In genomic region chr3:97887785-97888167, GRCm38 (mm10) we compare ENCODE assay signal across 10 mouse cellular contexts. TPM values are rescaled to one million over a fixed set of nuclear protein-coding genes. Genes with fewer than 3 reads are reported as not detected.
DNase-seq lines count a peak whose midpoint lies in the region; ATAC-seq and TF ChIP-seq lines count a peak whose summit lies in the region.
"Had no signal": no experiment of that assay in that cellular context is flagged by ENCODE, and none has a peak within 500 bp of the region (broad histone marks: within the 10 kb centered on the region; RNA-seq: fewer than 3 reads in every experiment).

No protein-coding gene starts in this region.

- no peaks in the 10 kb centered on the region for H3K9me3 ChIP-seq in heart, embryonic 14.5 days (ENCODE audit: control insufficient read depth, low read length)
- no peaks in the 10 kb centered on the region for H3K9me3 ChIP-seq in forebrain, postnatal 0 days (ENCODE audit: low read length)
- H3K9me3 ChIP-seq in midbrain, embryonic 13.5 days: no peaks in the 10 kb centered on the region

- no peak for TF ChIP-seq CTCF in forebrain, postnatal 0 days (IDR thresholded peaks at IDR 0.05; ENCODE audit: low read depth)

- WGBS in heart, embryonic 14.5 days: 71% methylated on average over 5 of the region's 5 CpGs
- WGBS in forebrain, postnatal 0 days: 51% methylated on average over 5 of the region's 5 CpGs
- WGBS in midbrain, embryonic 13.5 days: 64% methylated on average over 5 of the region's 5 CpGs

- peaks cover 38% of the 10 kb centered on the region for H3K27me3 ChIP-seq in heart, embryonic 14.5 days (ENCODE audit: control insufficient read depth, insufficient read depth, low read length)
- no peaks in the 10 kb centered on the region for H3K27me3 ChIP-seq in forebrain, postnatal 0 days (ENCODE audit: insufficient read depth, low read length)
- H3K27me3 ChIP-seq in midbrain, embryonic 13.5 days: peaks cover 34% of the 10 kb centered on the region

- intact Hi-C loops in heart, postnatal 14 days (cut with DNase I): no loop called here

- H3K9ac ChIP-seq in heart, embryonic 14.5 days (ENCODE audit: low read length): no peak overlapping the region
- H3K9ac ChIP-seq in forebrain, postnatal 0 days: peak overlapping the region; percentile 96
- H3K9ac ChIP-seq in midbrain, embryonic 13.5 days (replicated peaks): peak overlapping the region; percentile 84

- no peaks in the 10 kb centered on the region for H3K36me3 ChIP-seq in heart, embryonic 14.5 days (ENCODE audit: control insufficient read depth, insufficient read depth, low read length)
- H3K36me3 ChIP-seq in forebrain, postnatal 0 days (ENCODE audit: insufficient read depth): no peaks in the 10 kb centered on the region
- H3K36me3 ChIP-seq in midbrain, embryonic 13.5 days: no peaks in the 10 kb centered on the region

- no peak for ATAC-seq in heart, embryonic 14.5 days (ENCODE audit: insufficient number of reproducible peaks, insufficient read depth, low FRiP score, low read depth)
- peak; percentile 11; the same call in 1 of the 2 replicates for ATAC-seq in forebrain, postnatal 0 days
- peak; percentile 53 for ATAC-seq in midbrain, embryonic 13.5 days
- no peak for ATAC-seq in inflammation-experienced regulatory T-cells, adult 6 months
- ATAC-seq: lung, postnatal 0 days had no signal

- no peak overlapping the region for H3K27ac ChIP-seq in heart, embryonic 14.5 days (replicated peaks in 1 of 2; ENCODE audit: control insufficient read depth in 1 of 2, insufficient read depth in 1 of 2, low read depth in 2 of 2, low read length in 2 of 2)
- H3K27ac ChIP-seq in forebrain, postnatal 0 days (ENCODE audit: low read depth, low read length): peak overlapping the region; percentile 93
- H3K27ac ChIP-seq in midbrain, embryonic 13.5 days: peak overlapping the region; percentile 74; the same call in 1 of the 2 replicates

- DNase-seq in heart, postnatal 14 days: no peak
- DNase-seq in cerebellum, adult 11-12 months: peak; percentile 53
- DNase-seq in forebrain, postnatal 0 days: peak; percentile 56
- no peak for DNase-seq in embryo, embryonic 10.5 days (ENCODE audit: low spot score)
- DNase-seq in layer of hippocampus, adult 18-20 months (ENCODE audit: low spot score in 2 of 2): no peak
- DNase-seq: kidney, postnatal 10 days had no signal

- peak overlapping the region; percentile 82 for H3K4me2 ChIP-seq in heart, embryonic 14.5 days (ENCODE audit: low read length)
- peak overlapping the region; percentile 64 for H3K4me2 ChIP-seq in forebrain, postnatal 0 days (ENCODE audit: low read depth)
- peak overlapping the region; percentile 87 for H3K4me2 ChIP-seq in midbrain, embryonic 13.5 days (replicated peaks)

- no peak overlapping the region for H3K4me3 ChIP-seq in heart, embryonic 14.5 days (ENCODE audit: control insufficient read depth in 1 of 2, insufficient read depth in 1 of 2, low read depth in 1 of 2, low read length in 2 of 2)
- peak overlapping the region; percentile 69 for H3K4me3 ChIP-seq in forebrain, postnatal 0 days (ENCODE audit: low read depth, low read length)
- peak overlapping the region; percentile 64 for H3K4me3 ChIP-seq in midbrain, embryonic 13.5 days (replicated peaks)

- no peaks in the 10 kb centered on the region for H3K4me1 ChIP-seq in heart, embryonic 14.5 days (ENCODE audit: control insufficient read depth in 2 of 2, insufficient read depth in 2 of 2, low read length in 2 of 2)
- H3K4me1 ChIP-seq in forebrain, postnatal 0 days (ENCODE audit: insufficient read depth): no peaks in the 10 kb centered on the region
- peaks cover 11% of the 10 kb centered on the region for H3K4me1 ChIP-seq in midbrain, embryonic 13.5 days (replicated peaks)

RNA-seq across cellular contexts. Expression of gene Pde4dip, which starts 0.7 kb away (rescaled TPM):
- polyA plus RNA-seq in heart, embryonic 14.5 days (2014; fragmentation: Nextera tagmentation; extraction: Ambion mirVana): 99.4 and 112 TPM in 2 replicates
- 1,000 to 10,000 TPM; 1,706 to 1,771 TPM for total RNA-seq in heart, postnatal 14 days (2021)
- 92.8 and 118 TPM in 2 replicates for total RNA-seq in forebrain, postnatal 0 days (2014; rRNA removed)
- polyA plus RNA-seq in forebrain, postnatal 0 days (2015; fragmentation: Nextera tagmentation; extraction: Ambion mirVana): 40.6 and 53.1 TPM in 2 replicates
- polyA plus RNA-seq in midbrain, embryonic 13.5 days (2015; fragmentation: Nextera tagmentation; extraction: Ambion mirVana): 46.6 and 48.0 TPM in 2 replicates
- polyA plus RNA-seq in inflammation-experienced regulatory T-cells, adult 6 months (2017; shearing (Covaris generic)): 10 to 100 TPM in 2 of 3 experiments, 1 to 10 TPM in 1; 9.1 to 13.1 (median 11.2) TPM
- total RNA-seq in layer of hippocampus, adult 18-20 months (2021): 100 to 1,000 TPM; 228 to 229 TPM

RNA-seq across cellular contexts. Expression of gene Sec22b, which starts 13.2 kb away (rescaled TPM):
- polyA plus RNA-seq in heart, embryonic 14.5 days (2014; fragmentation: Nextera tagmentation; extraction: Ambion mirVana): 131 and 136 TPM in 2 replicates
- 10 to 100 TPM; 36.9 to 41.6 TPM for total RNA-seq in heart, postnatal 14 days (2021)
- 71.3 and 73.9 TPM in 2 replicates for total RNA-seq in forebrain, postnatal 0 days (2014; rRNA removed)
- 83.4 and 91.4 TPM in 2 replicates for polyA plus RNA-seq in forebrain, postnatal 0 days (2015; fragmentation: Nextera tagmentation; extraction: Ambion mirVana)
- polyA plus RNA-seq in midbrain, embryonic 13.5 days (2015; fragmentation: Nextera tagmentation; extraction: Ambion mirVana): 103 TPM in 2 replicates
- polyA plus RNA-seq in inflammation-experienced regulatory T-cells, adult 6 months (2017; shearing (Covaris generic)): 100 to 1,000 TPM in 1 of 3 experiments, 10 to 100 TPM in 2; 74.0 to 102 (median 82.1) TPM
- total RNA-seq in layer of hippocampus, adult 18-20 months (2021): 10 to 100 TPM; 77.2 to 80.5 TPM

Comparison
In these comparisons a context has a peak if more than half of its experiments do, and no peak if none do; other contexts are left out.
1. ATAC-seq: peak in forebrain, postnatal 0 days (single experiment) and midbrain, embryonic 13.5 days (single experiment); none in heart, embryonic 14.5 days (single experiment) and inflammation-experienced regulatory T-cells, adult 6 months (single experiment).
2. H3K27ac ChIP-seq: peak in forebrain, postnatal 0 days (single experiment) and midbrain, embryonic 13.5 days (single experiment); none in heart, embryonic 14.5 days (0 of 2).
3. H3K4me3 ChIP-seq: peak in forebrain, postnatal 0 days (single experiment) and midbrain, embryonic 13.5 days (single experiment); none in heart, embryonic 14.5 days (0 of 2).
4. DNase-seq: peak in cerebellum, adult 11-12 months (single experiment) and forebrain, postnatal 0 days (single experiment); none in heart, postnatal 14 days (0 of 2), embryo, embryonic 10.5 days (single experiment) and layer of hippocampus, adult 18-20 months (0 of 2).
5. Peak in every context shown above with its lines, with median percentiles within 50 percentile points of each other: H3K4me2 ChIP-seq.